Mouse (Mus musculus): Measurements from ENCODE around the gene Runx2.

Runx2 gene

DNA sequence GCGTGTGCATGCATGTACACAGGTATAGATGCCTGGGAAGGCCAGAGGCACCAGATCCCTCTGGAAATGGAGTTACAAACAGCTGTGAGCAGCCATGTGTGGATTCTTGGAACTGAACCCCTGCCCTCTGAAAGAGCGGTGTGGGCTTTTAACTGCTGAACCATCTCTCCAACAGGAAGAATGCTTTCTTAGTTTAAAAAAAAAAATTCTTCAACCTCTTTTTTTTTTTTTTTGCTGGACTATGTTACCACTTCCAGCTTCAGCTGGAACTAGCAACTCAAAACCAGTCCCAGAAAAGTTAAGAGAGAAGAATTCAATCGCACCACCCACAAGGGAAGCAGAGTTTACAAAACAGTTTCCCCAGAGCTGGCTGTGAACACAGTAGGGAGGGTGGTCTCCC is 295.2 kb downstream of the Runx2 start:
- DNase-seq: peak in 1 of 2 experiments; percentile 30

DNA sequence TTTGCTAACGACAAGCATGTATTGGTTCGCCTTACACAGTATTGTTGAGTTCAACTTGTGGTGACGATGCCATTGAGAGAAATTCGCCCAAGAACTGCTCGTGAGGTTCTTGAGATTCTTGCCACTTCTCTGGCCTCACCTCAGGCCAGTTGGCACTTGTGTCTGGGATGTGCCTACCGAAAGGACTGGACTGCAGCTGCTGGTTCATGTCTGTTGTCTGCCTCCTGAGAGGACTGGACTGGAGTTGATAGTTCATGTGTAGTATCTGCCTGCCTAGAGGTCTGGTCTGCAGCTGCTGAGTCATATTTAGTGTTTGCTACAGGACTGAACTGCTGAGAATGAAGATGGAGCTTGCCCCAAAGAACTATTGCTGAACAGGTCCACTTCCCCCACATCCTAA is 296.4 kb downstream of the Runx2 start:
- no peak for DNase-seq

DNA sequence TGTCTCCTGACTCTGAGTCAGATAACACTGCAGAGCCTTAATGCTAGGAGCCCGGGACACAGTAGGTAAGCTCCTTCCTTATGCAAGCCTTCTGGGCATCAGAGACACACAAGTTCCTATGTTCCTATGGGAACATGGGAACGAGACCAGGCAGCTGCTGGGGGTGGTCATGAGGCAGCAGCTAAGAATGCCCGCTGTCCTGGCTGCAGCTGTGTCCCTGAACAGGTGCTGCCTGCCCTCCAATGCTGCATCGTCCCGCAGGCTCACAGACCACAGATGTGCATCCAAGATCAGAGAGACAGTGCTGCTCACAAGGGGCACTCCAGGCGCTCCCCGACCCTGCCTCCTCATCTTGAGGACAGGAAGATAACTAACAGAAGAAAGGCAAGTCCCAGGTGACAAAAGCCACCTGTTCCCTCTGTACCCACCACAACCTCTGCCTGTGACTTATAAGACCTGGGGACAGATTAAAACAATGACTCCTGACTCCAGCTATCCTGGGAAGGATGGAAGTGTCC is 306.3 kb downstream of the Runx2 start:
- no peak for DNase-seq

DNA sequence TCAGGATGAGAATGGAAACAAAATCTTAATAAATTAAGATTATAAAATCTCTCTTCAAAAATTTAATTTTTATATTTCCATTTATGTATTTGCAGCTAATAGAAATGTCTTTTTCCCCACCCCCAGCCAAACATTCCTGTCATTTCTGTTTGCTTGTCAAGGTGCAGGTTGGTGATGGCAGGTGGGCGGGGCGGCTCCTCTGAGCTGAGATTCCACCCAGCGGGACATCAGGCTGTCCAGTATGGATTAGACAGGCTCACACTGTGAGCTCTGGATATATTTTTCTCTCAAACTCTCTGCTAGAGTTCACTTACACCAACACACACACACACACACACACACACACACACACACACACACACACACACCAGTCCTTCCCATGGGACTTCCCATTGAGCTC is 306.9 kb downstream of the Runx2 start:
- DNase-seq: no peak

DNA sequence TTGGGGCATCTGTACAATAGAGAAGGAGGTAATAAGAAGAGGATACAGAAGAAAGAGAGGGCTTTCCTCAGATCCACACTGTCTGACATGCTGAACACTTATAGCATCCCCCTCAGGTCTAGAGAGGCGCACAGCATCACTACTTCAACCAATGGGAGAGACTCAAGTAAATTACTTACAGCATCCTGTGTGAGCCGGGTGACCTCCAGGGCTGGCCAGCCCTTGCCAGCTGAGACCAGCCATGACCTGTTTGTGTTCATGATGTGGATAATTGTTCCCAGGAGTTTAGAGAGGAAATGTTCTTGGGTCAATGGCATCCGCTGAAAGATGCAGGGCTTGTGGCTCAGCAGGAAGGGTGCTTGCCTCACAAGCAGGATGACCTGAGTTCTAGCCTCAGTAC is 308.1 kb downstream of the Runx2 start:
- DNase-seq: no peak

DNA sequence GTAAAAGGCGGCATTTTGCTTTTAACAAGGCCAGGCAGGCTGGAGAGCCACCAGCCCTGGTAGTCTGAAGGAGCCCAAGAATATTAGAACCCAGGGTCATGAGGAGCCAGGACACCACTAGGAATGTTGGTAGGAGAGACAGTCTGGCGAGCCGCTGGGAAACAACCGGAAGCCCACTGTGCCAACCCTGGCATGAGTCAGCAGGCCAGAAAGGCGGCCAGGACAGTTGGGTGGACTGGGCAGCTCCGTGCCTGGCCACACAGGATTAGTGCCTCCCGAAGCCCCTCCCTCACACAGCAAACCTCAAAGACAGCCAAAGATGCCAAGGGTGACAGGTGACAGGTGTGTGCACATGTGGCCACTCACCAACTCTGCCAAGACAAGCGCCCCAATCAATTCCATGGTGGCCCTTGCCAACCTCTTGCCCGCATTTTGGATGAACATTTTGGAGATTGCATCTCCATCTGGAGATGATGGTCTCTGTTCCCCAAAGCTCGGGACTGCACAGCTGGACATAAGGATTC is 309.7 kb downstream of the Runx2 start:
- no peak for DNase-seq

DNA sequence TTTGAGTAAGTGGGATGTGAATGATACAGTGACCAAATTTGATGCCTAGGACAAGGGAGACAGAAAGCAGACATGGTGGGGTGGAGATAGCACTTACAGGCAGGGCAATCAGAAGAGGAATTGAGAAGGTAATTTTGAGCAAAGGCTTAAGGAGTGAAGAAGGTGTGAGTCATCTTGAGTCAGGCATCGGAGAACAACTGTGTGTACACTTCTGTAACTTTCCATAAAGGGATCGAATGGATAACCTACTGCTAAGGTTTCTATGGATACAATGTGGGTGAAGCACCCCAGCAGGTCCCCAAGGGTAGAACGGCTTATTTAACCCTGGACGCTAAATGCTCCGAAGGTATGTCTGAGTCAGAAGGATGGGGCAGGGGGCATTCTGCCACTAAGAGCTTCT is 312.4 kb downstream of the Runx2 start:
- no peak for DNase-seq

DNA sequence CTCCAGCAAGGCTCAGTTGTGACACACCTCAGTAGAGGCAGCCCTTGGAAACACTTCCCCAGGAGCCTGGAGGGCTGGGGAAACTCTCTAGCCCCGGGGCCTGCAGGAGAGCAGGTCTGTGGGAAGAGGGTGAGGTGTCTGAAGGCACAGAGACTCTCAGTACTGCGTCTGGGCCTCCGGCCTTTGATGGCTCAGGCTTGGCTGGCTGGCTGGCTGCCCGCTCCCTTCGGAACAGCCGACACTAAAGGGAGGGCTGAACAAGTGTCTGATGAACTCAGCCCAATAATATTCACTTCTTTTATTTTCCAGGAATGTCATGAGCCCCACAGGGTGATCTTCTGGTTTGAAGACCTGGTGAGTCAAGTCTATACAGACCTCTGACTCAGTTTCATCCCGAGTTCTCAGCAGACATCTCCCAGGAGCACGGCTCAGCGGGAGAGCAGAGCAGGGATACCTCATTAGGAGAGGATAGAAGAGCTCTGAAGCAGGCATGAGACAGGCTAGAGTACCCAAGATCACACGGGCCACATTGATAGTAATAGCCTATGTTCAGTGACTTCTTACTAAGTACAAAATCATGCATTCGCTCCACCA is 314.2 kb downstream of the Runx2 start:
- peak in 1 of 2 experiments; percentile 35 for DNase-seq

DNA sequence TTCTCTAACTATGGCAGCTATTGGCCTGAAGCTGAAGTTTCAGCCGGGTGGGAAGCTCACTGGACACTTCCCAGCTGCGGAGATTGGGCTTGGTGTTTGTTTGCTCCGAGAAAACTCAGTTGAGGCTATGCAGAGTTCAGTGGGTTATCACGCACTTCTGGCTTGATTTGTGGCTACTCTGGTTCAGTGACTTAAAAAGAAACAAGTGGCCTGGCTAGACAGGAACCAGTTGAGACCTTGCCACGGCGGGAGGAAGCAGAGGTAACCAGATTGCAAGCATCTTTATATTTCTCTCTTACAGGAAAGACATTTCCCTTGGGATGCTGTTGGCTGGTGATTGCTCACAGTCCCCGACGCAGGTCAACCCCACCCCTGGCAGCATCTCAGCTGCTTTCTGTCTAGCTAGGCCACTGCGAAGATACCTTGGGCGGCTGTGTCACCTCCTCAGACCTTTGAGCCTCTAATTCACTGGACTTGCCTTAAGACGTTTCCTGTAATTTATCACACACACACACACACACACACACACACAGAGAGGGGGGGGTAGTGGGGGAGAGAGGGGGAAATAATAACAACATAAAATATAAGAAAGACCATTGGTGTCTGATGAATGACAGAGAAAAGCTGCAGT is 324.3 kb downstream of the Runx2 start:
- DNase-seq: peak; percentile 45 to 58

DNA sequence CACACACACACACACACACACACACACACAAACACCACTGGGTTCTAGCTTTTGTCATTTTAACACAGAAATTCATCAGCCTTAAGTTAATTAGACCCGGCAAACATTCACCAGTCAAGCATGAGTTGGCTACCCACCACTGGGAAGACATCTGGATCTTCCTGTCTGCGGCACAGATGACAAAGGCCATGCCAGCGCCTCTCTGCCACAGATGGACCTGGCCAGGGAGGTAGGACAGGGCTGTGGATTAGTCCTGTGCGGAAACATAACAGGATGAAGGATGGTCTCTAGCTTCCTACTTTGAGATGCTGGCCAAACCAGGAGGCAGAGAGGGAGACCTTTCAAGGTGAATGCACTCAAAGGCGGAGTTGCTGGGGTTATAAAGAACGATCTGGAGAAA is 325.3 kb downstream of the Runx2 start:
- no peak for DNase-seq

DNA sequence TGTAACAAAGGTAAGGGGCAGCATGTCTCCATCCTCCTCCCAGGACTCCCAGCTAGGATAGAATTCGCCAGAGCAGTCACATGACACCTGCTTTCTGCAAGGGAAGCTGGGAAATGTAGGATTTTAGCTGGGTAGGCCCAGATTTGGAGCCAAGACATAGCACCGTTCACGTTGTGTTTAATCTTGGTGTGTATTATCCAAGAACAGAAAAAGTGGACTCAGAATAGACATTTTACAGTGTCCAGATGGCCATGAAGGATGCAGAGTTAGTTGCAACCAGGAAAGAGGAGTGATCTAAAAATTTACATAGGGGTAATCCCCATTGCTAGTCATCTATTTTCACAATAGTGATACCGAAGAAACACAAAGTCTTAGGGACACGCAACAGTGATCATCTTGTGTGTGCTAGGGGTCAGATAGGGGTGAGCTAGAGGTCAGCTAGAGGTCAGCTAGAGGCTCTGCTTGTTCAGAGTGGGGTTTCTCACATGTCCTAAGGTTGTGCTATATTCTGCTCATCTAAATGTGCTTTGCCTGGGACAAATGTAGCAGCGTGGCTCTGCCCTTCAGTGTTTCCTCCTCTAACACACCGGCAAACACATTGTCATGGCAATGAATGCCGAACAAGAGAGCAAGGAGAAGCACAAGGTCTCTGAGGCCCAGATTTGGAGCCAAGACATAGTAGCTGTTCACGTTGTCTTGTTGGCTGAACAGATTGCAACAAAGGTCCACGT is 326.9 kb downstream of the Runx2 start:
- DNase-seq: no peak

DNA sequence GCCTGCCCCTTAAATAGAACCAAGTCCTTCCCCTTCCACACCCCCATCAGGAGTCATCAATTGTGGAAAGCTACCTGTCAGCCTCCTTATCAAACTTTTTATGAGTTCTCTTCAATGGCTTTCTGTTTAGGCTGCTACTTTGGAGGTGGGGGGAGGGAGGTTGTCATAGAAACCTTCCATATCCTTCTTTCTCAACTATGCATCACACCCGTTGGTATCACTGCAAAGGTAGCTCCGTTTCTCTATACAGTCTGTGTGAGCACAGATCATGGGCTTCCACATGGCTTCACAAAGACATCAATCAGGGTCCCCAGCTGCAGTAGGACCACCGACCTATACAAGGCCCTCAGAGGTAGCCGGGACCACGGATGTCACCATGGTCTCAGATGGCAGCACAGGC is 329.3 kb downstream of the Runx2 start:
- no peak for DNase-seq

DNA sequence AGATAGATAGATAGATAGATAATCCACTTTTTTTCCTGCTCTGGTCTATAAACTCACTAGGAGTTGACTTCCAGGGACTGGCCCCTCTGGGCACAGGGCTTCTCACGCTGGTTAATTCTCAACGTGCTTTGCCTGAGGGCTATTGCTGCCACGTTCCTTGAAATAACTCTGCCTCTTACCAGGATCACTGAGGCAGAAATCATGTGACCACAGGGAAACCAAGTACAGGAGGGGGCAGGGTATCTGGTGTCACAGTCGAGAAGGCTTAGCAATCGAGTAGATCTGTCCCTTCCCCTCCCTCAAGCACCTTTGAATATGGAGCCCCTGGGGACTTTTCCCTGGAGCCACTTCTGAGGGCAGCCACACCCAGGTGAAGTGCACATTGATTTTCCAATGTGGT is 334.7 kb downstream of the Runx2 start:
- DNase-seq: no peak

DNA sequence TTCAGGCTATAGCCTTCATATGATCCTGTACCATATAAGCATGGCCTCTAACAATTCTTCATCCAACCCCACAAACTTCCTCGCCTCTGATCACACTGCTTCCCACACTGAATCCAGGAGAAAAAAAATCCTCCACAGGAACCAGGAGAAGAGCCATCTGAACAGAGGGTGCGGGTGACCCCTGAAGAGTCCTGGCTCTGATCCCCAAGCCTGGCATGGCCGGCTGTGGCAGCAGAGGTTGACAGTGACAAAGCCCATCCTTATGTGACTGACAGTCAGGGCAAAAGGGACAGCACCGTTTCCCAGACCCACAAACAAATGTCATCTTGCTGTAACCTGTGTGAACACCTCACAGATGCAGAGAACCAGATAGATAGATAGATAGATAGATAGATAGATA is 335.1 kb downstream of the Runx2 start:
- DNase-seq: no peak

DNA sequence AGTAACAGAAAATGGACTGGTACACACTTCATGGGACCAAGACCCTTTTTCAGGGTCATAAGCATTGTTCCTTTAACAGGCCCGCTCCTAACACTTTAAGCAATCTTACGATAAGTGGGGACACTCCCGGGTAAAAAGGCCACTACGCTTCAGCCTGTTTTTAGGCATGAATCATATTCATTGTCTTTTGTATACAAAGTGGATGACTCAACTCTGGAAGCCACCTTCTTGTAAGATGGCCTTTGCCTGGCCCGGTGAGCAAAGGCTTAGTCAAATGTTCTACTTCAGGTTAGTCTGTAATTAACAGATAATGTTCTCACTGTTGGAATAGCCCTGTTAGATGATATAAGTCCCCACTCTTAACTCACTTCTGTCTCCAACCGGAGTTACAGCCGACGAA is 338.7 kb downstream of the Runx2 start:
- no peak for DNase-seq

DNA sequence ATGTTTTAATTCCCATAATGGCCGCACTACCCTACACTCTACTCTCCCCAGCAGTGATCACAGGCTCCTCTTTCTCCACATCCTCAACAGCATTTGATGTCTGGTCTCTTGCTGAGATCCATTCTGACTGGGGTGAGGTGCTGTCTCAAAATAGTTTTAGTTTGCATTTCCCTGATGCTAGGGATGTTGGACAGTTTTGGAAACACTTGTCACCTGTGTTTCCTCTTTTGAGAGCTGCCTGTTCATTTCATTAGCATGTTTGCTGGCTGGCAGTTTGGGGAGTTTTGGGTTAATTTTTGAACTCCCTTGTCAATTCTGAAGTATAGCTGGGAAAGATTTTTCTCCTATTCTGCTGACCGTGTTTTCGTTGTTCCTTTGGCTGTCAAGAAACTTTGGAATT is 340.3 kb downstream of the Runx2 start:
- DNase-seq: no peak

DNA sequence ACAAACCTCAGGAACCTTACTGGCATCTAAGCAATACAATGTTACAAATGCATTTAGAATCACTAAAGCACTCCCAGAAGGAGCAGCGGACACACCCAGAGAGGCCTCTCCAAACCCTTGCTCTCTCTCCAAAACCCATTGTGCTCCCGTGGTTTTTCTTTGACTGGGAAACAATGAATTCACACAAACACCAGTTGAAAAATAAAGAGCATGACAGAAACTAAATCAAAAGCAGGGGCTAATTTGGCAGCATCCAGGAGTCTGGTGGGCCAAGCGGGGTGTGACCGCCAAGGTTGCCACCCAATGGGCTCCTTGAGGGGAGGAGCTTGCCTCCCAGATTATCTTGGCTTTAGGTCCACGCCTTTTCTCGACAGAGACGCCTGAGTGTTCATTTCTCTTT is 341.9 kb downstream of the Runx2 start:
- no peak for DNase-seq

DNA sequence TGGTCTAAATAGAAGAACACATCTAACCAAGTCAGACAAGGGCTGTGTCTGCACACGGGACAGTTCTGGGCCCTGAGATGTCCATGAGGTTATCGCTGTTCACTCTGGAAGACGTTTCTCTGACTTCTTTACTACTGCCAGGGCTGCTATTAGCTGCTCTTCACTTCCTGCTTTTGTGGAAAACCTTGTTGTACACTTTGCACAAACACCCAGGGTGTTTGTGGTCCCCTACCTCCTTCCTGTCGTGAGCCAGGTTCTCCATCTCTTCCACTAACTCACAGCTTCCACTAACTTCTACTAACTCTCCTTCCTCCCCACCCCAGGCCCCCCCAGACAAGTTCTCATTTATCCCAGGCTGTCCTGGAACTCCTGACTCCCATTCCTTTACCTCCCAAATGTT is 350.9 kb downstream of the Runx2 start:
- DNase-seq: no peak

DNA sequence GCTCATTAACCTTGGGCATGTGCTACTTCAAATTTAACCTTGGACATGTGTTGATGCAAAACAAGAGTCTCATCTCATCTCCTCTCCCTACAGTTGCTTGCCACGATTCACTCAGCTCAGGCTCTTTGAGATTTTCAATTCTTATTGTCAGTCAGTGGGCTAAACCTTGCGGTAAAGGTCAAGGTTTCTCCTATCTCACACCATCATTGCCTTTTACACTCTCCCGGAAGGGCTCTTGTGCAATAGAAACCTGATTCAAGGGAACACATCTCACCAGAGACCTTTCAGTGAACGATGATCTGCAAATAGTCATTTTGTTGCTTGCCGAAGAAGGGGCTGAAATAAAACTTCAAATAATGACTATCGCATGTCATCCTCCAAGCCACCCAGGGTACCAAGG is 354.4 kb downstream of the Runx2 start:
- DNase-seq: no peak

DNA sequence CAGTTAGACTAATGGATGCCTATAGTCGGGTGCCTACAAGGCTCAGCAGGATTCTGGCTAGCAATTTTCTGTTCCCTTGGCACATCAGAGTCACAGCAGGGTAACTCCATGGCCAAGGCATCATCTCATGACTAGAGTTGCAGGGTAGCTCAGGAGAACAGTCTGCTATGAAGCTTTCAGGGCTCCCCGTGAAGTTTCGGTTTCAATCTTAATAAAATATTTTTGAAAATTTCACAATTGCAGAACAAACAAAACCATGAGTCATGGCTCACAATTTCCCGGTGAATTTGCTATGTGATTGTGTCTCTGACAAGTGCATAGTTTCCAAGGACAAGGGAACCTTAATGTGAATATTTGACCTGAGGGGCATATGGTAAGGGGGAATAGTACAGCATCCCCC is 355.6 kb downstream of the Runx2 start:
- no peak for DNase-seq

DNA sequence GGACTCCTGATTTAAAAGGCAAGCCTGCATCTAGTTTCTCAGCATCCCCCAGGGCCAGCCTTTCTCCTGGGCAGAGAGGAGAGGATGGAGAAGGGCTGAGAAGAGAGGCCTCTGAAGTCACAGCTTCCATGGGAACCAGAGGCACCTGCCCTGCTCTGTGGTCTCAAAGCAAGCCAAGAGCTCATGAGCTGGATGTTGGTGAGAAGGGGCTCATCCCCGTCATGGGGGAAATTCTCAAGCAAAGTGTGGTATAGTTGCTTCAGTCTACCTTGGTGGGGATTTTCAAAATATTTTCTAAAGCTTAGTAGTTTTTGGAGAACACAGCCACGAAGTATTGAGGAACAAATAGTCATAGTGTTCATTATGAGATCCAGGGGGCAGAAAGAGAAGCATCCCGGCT is 357.9 kb downstream of the Runx2 start:
- DNase-seq: no peak

DNA sequence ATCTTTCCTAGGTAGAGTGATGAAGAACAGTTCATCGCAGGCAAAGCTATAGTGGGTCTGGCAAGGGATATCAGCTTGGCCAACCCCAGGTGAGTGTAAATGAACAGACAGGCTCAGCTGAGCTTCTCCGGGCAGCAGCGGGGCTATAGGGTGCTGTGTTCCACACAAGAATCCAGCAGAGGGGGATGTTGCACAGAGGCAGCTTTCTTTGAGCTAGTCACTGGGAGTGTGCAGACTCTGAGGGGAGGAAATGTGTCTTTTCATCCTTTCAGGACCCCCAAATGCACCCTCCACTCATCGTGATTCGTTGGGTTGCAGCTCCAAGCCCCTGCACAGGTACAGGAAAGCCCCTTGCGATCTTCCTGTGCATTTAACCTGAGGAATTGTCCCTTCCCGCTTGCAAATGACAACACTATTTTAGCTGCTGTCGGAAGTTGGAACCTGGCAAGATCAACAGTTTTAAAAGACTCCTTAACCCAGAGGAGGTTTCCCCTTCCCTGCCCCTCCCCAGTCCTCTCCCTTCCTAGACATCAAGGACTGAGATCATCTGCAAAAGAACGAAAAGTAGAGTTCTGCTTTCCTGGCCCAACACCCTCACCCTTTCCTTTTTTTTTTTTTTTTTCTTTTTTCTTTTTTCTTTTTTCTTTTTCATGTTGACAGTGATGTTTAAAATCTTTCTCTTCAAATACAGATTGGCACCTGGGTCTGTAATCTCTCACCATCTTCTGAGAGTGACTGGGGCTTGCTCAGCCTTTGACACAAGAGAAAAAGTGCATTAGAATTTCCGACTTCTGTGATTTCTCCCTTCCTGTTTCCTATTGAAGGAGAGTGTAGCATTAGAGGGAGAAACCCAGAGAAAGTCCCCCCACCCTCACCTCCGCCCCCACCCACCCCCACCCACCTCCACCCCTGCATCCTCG is 358.7 kb downstream of the Runx2 start:
- peak; percentile 61 to 75 for DNase-seq

DNA sequence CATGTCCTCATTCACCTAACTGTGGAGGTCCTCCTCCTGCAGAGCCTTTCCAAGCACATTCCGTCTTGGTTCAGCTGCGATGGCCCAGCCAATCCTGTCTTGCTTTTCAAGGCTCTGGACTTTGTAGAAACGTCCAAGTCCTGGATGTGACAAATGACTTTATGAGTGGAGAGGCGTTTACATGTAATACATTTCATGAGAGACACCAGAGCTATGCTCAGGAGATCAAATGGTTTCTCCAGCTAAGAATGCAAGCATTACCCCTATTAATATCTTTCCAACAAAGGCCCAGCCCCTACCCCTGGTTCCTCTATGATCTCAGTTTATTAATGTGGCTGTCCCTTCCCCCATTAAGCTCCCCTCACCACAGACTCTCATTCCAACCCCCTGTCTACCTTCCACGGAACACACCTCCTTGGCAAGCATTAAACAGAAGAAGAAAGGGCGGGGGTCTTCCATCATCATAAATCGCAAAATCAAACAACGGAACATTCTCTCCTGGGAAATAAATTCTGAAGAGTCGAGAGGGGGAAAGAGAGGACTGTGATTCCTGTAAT is 364.6 kb downstream of the Runx2 start:
- no peak for DNase-seq

All from kidney, postnatal 25 days (tissue).